Mouse (Mus musculus): ENCODE measurements around the gene Commd7. TPM values are rescaled to one million over a fixed set of nuclear protein-coding genes. Genes with fewer than 3 reads are reported as not detected.

The Commd7 gene
- polyA plus RNA-seq, 1 experiment: 34.8 TPM

DNA sequence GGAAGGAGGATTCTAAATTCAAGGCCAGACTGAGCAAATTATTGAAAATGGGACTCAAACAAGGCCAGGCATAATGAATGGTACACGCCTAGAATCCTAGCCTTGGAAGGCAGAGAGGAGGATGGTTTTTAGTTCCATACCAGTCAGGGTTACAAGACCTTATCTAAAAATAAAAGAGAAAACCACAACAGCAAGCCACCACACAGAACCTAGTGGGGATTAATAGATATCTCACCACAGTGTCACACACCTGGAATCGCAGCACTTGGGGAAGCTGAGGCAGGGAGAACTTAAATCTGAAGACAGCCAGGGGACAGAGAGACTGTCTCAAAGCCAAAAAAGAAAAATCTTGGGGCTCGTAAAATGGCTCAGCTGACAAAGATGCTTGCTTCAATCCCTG is 1.6 kb downstream of the Commd7 start:
- DNase-seq (ENCODE audit: extremely low spot score in 1 of 2, low spot score in 1 of 2): no peak

DNA sequence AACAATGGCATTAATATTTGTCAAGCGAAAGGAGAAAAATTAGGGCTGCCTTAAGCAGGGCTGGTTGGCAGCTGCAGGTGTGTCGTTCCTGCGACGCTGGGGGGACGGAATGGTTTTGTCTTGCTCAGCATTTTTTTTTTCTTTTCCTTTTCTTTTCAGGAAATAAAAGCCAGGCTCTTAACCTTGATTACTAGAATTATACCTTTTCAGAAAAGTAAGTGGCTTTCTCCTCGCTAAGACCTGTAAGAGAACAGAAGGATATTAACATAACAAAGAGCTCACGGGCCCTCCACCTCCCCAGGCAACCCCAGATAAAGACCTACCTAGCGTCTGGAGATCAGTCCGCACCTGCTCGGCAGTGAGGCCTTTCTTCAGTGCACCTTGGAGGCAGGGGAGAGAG is 10.1 kb downstream of the Commd7 start:
- DNase-seq (ENCODE audit: extremely low spot score in 1 of 2, low spot score in 1 of 2): no peak

DNA sequence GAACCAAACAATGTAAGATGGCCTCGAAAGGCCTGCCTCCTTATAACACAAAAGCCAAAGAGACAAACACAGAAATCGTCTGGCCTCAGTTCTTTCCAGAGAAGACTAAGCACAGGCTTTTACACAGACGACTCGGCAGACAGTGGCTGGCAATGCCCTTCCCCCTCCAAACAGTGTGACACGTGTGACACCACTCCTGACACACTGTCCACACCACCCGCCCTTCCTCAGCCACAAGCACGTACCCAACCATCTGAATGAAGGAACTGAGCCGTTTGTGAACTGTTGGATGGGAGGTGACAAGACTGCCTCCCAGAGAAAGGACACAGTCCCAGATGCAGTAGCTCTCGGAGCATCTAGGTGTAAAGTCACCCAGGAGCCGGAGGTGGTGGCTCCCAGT is 13.7 kb downstream of the Commd7 start:
- no peak for DNase-seq (ENCODE audit: extremely low spot score in 1 of 2, low spot score in 1 of 2)

DNA sequence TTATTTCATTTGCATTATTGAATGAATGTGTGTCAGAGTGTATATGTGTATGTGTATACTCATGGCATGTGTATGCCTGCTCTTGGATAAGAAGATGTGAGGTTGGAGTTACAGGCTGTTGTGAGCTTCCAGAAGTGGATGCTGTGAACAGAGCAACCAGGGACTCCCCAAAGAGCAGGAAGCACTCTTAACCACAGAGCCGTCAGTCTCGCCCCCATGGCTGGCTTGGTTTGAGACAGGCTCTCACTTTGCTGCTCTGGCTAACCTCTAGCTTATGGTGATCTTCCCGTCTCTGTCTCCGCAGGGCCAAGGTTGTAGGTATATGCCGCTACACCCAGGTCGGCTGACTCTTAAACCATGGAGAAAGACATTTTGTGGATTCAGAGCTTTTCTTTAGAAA is 14.1 kb downstream of the Commd7 start:
- DNase-seq (ENCODE audit: extremely low spot score in 1 of 2, low spot score in 1 of 2): no peak

DNA sequence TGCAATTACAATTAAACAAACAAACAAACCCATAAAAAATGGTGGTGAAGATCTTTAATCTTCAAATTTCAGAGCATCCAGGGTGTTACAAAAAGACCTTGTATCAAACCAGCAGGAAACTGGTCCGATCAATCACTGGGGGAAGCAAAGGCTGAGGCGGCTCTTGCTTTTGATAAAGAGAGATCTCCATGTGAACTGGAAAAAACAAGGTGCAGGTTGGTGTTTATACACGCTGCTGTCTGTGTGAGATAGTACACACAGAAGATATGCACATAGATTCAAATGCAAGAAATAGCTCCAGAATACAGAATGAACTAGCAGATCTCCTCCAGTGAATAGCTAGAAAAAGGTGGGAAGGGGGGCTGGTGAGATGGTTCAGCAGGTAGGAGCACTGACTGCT is 15.7 kb downstream of the Commd7 start:
- DNase-seq (ENCODE audit: extremely low spot score in 1 of 2, low spot score in 1 of 2): no peak

DNA sequence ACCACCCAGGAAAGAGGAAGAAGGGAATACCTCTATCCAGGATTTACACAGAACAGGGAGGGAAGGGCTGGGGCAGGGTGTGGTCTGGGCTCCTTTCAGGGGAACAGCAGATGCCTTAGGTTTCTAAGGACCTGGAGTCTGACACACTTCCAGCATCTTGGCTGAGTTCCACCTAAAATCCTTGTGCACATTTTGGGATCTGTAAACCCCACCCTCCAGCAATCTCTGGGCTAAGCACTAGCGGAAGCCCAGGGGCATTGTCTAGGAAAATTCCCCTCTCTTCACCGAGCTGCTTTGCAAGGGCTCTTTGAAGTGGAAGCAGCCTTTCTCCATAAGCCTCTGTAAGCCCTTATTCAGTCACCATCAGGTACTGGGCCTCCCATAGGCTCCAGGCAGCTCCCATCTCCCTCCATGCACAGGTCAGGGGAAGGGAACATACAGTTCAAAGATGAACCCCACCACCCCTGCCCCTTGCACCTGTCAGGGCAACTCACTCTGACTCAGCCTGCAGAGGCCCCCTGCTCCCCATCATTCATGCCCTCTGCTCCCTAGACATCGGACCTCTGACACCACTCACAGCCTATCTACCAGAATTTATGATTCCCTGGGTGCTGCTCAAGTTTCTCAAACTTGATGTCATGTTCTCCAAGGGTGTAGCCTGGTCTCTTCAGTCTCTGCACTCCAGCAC is 19.8 kb downstream of the Commd7 start:
- peak in 1 of 2 experiments; percentile 38 for DNase-seq (ENCODE audit: extremely low spot score in 1 of 2, low spot score in 1 of 2)

DNA sequence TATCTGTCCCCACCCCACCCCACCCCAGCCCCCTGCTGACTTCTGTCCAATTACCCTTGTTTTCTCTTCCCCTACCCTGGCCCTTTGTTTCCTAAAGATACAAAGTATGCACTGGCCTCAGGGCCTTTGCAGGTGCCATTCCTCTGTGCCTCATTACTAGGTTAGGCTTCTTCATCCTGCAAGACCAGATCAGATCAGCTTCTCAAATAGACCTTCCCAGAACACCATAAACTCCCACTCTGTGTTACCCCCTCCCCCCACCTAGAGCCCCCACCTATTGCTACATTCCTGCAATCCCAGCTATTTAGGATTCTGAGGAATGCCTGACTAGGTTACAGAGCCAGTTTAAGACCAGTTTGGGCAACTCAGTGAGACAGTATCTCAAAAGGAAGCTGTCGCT is 20.8 kb downstream of the Commd7 start:
- no peak for DNase-seq (ENCODE audit: extremely low spot score in 1 of 2, low spot score in 1 of 2)

DNA sequence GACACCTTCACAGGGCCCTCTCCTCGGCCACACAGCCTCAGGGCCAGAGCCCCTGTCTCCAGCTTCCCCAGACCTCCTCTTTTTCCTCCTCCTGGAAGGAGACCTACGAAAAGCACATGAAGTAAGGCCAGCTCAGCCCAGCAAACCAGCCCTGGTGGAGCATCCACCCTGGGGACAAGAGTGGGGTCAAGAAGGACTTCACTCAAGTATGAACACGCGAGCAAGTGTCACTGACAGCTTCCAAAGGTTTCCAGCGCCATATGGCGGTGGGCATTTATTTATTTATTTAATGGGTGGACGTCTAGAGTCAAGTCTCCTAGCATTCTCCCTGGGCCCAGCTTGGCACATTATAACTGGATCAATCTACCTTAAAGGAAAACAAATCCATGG is 21.3 kb downstream of the Commd7 start:
- no peak for DNase-seq (ENCODE audit: extremely low spot score in 1 of 2, low spot score in 1 of 2)

DNA sequence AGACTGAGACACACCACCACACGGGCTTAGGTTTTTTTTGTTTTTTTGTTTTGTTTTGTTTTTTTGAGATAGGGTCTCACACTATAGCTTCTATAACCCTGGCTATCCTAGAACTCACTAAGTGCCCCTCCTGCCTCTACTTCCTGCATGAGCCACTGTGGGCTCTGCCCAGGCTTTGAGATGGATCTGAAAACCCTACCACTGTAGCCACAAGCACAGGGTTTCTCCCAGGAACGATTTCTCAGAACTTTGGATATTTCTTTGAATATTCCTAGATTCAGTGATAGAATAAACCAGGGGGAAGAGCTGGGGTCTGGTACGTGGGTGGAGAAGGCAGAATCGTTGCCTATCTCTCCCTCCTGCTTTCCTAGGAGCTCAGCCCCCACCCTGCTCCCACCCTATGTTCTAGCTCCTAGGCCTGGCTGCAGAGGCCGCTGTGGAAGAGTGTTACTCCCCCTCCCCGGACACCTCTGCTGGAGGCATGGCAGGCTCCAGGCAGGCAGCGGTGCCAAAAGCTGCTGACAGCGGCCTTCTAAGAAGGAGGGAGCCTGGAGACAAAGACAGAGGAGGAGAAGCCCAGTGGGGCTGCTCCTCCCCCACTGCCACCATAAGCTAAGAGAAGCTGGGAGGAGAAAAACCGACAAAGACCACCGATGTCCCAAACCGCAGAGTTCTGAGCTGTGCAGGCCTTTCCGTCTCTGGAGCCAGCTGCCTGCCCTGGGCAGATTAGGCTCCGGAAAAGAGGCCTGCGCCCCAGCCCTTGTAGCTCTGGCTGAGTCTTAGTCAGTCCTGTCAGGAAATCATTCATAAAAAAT is 21.9 kb downstream of the Commd7 start:
- no peak for DNase-seq (ENCODE audit: extremely low spot score in 1 of 2, low spot score in 1 of 2)

DNA sequence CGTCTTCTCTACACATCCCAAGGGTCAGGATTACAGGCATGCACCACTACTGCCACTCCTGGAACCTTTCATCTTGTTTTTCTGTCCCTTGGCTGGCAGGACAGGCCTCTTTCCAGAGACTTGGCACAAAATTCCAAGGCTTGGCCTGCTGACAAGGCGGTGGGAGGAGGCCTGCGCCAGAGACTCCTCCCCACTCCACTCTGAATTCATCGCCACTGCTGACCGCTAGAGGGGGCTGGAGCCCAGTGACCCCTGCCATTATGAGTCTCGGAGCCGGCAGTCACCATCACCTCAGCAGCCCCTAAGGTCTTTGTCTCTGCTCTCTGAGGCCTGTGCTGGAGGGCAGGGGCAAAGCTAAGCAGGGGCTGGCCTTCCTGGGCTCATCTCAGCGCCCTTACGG is 23.0 kb downstream of the Commd7 start:
- DNase-seq (ENCODE audit: extremely low spot score in 1 of 2, low spot score in 1 of 2): peak; percentile 49 to 89

DNA sequence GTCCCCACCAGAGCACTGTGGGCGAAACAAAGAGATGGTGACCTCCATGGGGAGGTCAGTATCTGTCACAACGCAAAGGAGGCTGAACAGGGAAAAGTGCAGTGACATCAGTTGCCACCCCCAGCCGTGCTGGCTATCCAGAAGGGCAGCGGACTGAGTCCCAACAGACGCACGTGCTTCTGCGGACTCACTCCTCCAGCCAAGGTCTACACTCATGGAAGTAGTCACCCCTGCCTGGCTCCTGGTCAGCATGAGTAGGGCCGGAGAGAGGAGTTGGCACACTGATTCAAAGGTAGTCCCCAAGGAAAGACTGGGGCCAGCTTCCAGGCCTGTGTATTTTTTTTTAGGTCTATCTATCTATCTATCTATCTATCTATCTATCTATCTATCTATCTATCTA is 23.5 kb downstream of the Commd7 start:
- no peak for DNase-seq (ENCODE audit: extremely low spot score in 1 of 2, low spot score in 1 of 2)

DNA sequence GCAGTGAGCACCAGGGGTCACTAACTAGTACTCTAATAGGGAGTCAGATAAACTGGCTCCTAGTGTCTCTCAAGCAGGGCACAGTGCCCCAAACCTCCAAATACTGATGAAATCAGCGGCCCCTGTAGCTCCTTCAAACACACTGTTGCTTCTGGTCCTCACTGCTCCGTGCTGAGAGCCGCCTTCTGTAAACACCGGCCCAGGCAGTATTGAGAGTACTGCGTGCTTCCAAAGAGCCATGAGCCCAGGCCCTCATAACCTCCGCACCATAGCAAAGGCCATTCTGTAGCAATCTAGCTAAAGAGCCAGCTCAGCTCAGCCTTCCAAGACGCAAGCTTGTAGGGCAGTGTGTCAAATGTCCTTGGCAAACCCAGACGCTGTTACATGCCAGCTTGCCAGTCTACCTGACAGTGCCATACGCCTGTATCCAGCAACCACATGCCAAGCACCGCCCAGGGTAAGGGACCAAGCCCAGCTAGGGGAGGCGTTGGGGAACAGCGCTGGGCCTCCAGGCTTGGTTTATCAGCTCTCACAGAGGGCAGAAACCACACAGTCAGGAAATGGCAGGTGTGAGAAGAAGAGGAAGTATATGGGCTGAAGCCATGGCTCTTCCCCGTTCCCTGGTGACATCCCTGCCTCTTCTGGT is 24.6 kb downstream of the Commd7 start:
- no peak for DNase-seq (ENCODE audit: extremely low spot score in 1 of 2, low spot score in 1 of 2)

DNA sequence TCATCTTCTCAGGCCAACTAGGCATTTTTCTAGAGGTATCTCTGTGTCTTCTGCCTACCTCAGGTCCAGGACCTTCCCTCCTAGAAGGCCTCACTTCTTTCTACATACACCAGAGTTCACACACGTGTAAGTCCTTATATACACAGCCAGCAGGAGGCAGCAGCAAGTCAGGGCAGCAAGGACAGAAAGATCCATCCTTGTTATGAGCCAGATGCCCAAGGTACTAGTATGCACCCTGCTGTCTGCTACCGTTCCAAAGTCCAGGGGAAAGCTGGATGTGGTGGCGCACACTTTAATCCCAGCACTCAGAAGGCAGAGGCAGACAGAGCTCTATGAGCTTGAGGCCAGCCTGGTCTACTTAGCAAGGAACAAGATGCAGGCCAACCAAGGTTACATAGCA is 26.2 kb downstream of the Commd7 start:
- no peak for DNase-seq (ENCODE audit: extremely low spot score in 1 of 2, low spot score in 1 of 2)

DNA sequence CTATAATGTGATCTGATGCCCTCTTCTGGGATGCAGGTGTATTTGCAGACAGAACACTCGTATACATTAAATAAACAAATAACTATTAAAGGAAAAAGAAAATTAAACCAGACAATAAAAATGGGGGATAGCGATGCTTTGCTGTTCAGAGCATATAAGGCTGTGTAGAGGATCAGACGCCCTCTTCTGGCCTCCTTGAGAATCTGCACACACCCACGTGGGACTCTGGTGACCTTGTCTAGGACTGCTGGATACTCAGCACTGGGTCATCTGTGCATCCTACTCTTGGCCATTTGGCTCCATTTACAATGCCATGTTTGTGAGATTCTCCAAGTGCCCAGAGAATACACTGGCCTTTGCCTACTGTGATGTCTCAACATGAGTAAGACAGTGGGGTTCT is 28.9 kb downstream of the Commd7 start:
- DNase-seq (ENCODE audit: extremely low spot score in 1 of 2, low spot score in 1 of 2): no peak

DNA sequence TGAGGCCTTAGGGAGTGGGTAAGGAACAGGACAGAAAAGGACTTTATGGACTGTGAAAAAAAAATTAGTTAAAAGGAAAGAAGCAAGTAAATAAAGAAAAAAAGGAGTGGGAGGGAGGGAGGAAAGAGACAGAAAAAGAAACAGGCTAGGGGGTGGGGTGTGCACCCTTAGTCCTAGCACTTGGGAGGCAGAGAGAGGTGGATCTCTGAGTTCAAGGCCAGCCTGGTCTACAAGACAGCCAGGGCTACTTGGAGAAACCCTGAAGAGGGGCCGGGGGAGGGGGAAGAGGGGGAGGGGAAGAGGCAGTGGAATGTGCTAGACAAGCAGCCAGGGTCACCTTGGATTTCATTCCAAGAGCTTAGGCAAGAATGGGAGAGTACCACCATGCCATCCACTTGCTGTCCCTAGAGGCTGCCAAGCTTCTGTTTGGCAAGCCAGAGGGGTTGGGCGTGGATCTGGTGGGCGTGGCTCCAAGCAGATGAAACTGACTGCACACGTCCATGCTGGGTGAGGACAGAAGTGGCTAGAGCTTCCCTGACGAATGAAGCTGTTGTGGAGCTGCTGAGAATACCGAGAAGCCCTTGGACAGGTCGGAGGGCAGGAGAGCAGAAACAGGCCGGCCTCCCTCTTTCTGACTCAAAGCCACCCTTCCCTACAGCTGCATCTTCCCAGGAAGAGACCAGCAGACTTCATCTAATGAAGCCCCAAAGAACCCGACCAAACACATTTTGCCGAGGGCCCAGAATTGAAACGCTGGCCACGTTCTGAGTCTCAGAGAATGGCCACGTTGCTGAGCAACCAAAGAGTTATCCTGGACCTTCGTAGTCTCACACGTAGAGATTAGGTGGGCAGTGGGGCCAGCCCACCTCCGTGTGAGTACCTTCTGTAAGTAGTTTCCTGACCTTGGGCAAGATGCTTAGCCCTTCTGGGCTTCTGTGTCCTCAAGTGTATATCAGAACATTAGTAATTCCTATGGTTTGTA is 31.6 kb downstream of the Commd7 start:
- DNase-seq (ENCODE audit: extremely low spot score in 1 of 2, low spot score in 1 of 2): no peak

DNA sequence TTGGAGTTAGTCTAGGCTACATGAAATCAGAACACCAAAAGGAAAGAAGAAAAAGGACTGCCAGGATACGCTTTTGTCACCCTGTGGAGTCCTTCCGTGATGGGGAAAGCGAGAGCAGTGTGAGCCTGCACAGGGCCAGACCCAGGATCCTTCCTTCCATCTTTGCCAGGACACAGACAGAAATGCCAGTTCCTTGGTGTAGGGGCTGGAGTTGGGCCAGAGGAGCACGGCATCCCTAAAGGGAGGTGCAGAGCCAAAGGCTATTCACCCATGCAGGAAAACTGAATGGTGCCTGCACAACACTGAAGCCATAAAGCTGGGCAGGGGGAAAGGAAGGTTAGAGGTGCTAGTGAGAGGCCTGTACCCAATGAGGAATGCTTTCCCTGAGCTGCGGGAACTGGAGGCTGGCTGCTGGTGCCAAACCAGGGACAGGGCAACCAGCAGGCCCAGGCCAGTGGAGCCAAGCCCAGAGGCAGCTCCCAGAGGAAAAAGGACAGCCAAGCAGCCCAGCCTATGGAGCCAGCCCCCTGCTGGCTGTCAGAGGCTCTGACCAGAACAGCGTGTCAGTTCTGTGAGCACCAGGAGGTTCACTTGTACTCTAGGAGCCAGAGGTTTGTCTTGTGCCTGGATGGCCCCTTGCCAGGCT is 32.4 kb downstream of the Commd7 start:
- no peak for DNase-seq (ENCODE audit: extremely low spot score in 1 of 2, low spot score in 1 of 2)

DNA sequence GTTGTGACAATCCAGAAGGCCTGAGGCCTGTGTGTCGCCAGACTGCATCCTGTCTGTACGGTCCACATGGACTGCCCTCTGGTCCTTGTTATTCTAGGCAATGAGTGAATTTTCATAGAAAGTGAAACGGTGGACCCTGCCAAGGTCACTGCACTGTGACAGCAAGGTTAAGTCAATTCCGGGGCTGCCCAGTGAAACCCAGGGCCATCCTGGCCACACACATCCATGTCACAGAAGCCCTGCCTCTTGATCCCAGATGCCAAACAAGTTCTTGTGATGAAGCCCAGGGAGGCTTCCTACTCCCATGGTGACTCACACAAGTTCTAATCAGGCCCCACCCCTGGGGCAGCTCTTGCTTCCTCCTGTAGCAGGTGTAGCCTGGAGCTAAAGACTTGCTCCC is 35.0 kb downstream of the Commd7 start:
- no peak for DNase-seq (ENCODE audit: extremely low spot score in 1 of 2, low spot score in 1 of 2)

DNA sequence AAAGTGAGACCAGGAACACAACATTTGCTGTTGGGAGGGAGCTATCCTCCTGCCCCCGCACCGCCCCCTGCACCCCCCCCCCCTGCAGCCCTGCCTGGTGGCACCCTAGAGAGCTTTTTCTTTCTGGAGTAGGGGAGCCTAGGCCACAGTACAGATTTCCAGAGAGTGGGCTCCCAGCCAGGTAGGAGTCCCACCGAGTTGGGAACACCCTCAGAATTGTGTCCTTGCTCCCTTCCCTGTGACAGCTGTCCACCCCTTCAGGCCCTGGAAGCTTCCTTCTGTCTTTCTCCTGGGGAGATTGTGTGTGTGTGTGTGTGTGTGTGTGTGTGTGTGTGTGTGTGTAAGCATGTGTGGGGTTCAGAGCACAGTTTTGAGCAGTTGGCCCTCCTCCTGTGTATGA is 35.6 kb downstream of the Commd7 start:
- DNase-seq (ENCODE audit: extremely low spot score in 1 of 2, low spot score in 1 of 2): no peak

DNA sequence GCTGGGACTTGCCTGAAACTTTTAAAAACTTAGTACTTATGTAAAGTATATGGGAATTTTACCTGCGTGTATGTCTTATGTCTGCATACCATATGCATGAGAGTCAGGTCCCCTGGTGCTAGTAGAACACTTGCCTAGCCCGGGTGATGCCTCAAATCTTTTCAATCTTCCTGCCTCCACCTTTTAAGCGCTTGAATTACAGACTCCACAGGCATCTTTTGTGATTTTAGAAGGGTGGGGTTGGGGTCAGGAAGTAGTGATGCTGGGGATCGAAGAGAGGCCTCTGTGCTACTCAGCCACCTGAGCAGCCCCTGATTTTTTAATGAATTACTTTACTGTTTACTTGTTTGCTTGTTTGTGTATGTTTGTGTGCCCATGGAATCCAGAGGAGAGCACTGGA is 37.6 kb downstream of the Commd7 start:
- no peak for DNase-seq (ENCODE audit: extremely low spot score in 1 of 2, low spot score in 1 of 2)

DNA sequence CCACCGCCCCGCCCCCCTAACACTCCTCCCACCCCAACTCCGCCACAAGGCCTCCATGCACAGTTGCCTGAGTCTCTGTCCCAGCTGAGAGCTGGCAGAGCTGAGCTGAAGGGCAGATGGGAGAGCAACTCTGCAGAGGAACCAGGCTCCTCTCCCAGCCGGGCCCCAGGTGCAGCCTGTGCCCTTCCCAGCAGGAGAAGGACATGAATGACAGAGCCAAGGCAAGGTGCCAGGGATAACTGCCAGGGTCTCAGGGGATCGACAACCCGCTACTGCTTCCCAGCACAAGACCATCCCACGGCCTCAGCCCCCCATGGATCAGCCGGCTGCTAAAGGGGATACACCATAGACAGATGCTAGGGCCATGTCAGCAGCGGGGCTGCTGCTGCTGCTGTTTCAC is 39.4 kb downstream of the Commd7 start:
- no peak for DNase-seq (ENCODE audit: extremely low spot score in 1 of 2, low spot score in 1 of 2)

Data from frontal cortex, adult 2 months (tissue).